Mouse (Mus musculus) liver, adult 2 months (tissue): ENCODE measurements at regions not wholly inside any gene's neighbourhood (a gene's known extent, or its start where the extent isn't known, plus 50 kb on each side); places are given as distances from the start of the nearest gene placed in this dataset.

Source experiments
- DNase-seq: peaks from one replicate; pipeline ENCODE4 v3.0.0-alpha.2; 2011; ENCODE audit warnings: low read depth, low spot score; ENCODE audit errors: extremely low read depth
- H3K27ac ChIP-seq: fragments of 200-500 bp; replicated peaks from 2 replicates; pipeline ENCODE4 v1.5.1; 2012; ENCODE audit warnings: low read depth, mild to moderate bottlenecking, control low read depth, inconsistent platforms, low read length; ENCODE audit not compliant: insufficient read depth
- H3K27me3 ChIP-seq: fragments of 200-500 bp; 2 replicates; pipeline ENCODE4 v1.6.1; 2012; ENCODE audit warnings: mild to moderate bottlenecking, moderate library complexity, low read length, inconsistent platforms; ENCODE audit not compliant: control insufficient read depth, insufficient read depth
- H3K36me3 ChIP-seq: fragments of 200-500 bp; 2 replicates; pipeline ENCODE4 v1.6.1; 2012; ENCODE audit warnings: low read length, inconsistent platforms; ENCODE audit not compliant: control insufficient read depth, insufficient read depth
- H3K4me1 ChIP-seq: fragments of 200-500 bp; 2 replicates; pipeline ENCODE4 v1.6.1; 2011; ENCODE audit warnings: low read length; ENCODE audit not compliant: control insufficient read depth, insufficient read depth
- H3K4me3 ChIP-seq: fragments of 200-500 bp; 2 replicates; pipeline ENCODE4 v1.5.1; 2011; ENCODE audit warnings: low read depth, mild to moderate bottlenecking, control low read depth, low read length, moderate library complexity; ENCODE audit not compliant: insufficient read depth
- H3K79me2 ChIP-seq: fragments of 200-500 bp; 2 replicates; pipeline ENCODE4 v1.6.1; 2012; ENCODE audit warnings: inconsistent platforms, mild to moderate bottlenecking, low read length, moderate library complexity; ENCODE audit not compliant: control insufficient read depth, insufficient read depth
- H3K9ac ChIP-seq: fragments of 200-500 bp; 2 replicates; pipeline ENCODE4 v1.6.1; 2012; ENCODE audit warnings: low read depth, mild to moderate bottlenecking, control low read depth, inconsistent platforms, low read length
- CTCF ChIP-seq: fragments of 200-500 bp; IDR thresholded peaks from 2 replicates; pipeline ENCODE4 v1.5.1; 2011; ENCODE audit warnings: low read depth, low read length, control low read depth
- POLR2A ChIP-seq: fragments of 200-500 bp; IDR thresholded peaks from 2 replicates; pipeline ENCODE4 v1.6.1; 2011; ENCODE audit warnings: low read length, control low read depth; ENCODE audit not compliant: insufficient read depth; ENCODE audit errors: extremely low read depth
- WGBS: fragments of 180-500 bp; shearing (Covaris S2); methylation state at CpG from one replicate; pipeline ENCODE4 v1.1.7; 2018; 5-methylcytosine and 5-hydroxymethylcytosine counted together

DNA sequence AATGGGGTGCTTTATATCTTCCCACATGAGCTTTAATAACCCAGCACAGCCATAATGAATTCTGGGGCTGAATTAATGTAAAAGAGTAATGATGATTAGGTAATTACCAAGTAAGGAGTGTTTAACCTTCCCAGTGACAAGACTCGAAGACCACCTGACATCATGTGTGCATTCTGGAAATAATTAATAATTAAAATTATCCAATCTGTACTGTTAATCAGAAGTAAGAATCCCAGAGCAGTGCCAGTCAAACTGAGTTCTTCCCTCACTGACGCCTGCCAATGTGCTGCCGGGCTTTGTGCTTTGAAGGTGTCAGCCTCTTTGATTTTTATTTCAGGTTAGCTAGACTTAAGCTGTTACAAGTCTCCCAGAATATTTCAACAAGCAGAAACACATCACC is 183.0 kb upstream of the Plxna2 start:
- Histone ChIP-seq H3K79me2 (no peaks in the 10 kb centered on the region), H3K36me3 (no peaks in the 10 kb centered on the region), H3K9ac (no peak overlapping the region), H3K27ac (no peak overlapping the region), H3K4me1 (no peaks in the 10 kb centered on the region), H3K27me3 (no peaks in the 10 kb centered on the region), H3K4me3 (no peak overlapping the region)
- no peak for TF ChIP-seq CTCF
- no peak for TF ChIP-seq POLR2A
- DNase-seq = no peak
- WGBS = 91% methylated on average over 3 of the region's 3 CpGs

DNA sequence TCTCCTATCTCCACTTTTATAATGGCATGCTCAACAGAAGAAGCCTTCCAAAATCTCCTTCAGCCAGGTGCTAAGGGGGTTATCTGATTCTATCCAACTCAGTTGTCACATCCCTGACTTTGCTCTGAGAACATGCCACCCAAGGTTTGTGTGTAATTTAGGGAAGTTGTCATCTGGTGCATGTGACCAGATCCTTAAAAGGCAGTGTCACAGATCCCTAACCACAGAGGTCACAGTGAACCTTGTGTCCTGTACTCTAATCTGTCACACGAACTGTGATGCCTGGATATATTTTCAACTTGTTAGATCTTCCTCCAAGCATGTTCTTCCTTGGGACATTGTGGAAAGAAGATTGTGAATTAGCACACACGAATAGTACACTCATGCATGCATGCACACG is 189.4 kb upstream of the Plxna2 start:
- Histone ChIP-seq H3K36me3 (no peaks in the 10 kb centered on the region), H3K79me2 (no peaks in the 10 kb centered on the region), H3K9ac (no peak overlapping the region), H3K4me3 (no peak overlapping the region), H3K27me3 (no peaks in the 10 kb centered on the region), H3K4me1 (peaks cover 8% of the 10 kb centered on the region; the same call in 1 of the 2 replicates), H3K27ac (no peak overlapping the region)
- no peak for DNase-seq
- no peak for TF ChIP-seq POLR2A
- no peak for TF ChIP-seq CTCF
- WGBS = 74% methylated on average over 3 of the region's 3 CpGs

DNA sequence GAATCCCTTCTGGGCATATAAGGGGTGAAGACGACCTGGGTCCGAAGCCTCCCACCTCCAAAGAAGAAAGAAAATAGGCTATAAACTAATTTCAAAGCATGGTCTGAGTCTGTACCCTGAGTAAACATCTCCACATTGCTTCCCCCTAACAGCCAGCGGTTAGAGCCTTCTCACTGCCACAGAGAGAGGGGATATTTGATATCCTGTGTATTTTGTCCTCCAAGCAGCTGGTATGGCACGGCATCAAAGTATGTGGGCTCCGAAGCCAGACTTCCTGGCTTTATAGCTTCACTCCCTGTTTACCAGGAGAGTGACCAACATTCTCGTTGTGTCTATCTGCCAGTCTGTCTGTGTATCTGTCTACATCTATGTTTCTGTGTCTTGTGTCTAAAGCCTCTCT is 191.7 kb upstream of the Plxna2 start:
- Histone ChIP-seq H3K4me1 (peaks cover 8% of the 10 kb centered on the region; the same call in 1 of the 2 replicates), H3K27ac (no peak overlapping the region), H3K36me3 (no peaks in the 10 kb centered on the region), H3K4me3 (no peak overlapping the region), H3K27me3 (no peaks in the 10 kb centered on the region), H3K79me2 (no peaks in the 10 kb centered on the region), H3K9ac (no peak overlapping the region)
- DNase-seq = no peak
- 70% methylated on average over 6 of the region's 6 CpGs for WGBS
- TF ChIP-seq POLR2A (no peak), CTCF (no peak)

DNA sequence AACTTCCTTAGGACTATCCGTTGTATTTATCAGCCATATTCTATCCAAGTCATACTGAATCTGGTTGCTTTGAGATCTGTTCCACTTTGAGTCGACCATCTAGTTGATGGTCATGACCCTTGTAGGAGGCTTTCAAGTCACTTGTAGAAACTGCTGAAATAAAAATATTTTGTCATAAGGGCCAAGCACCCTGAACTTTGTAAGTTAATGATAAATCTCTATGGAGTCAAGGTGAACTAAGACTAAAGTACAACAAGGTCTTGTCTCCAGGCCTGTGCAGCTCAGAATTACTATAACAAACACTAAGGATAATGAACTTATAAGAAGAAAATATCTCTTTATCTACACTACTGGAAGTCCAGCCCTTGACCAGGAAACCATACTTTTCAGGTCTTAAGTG is 193.8 kb upstream of the Plxna2 start:
- H3K4me3 ChIP-seq = no peak overlapping the region
- no peaks in the 10 kb centered on the region for H3K36me3 ChIP-seq
- H3K27me3 ChIP-seq = no peaks in the 10 kb centered on the region
- TF ChIP-seq CTCF (no peak), POLR2A (no peak)
- peak; percentile 81 for DNase-seq
- no peaks in the 10 kb centered on the region for H3K79me2 ChIP-seq
- H3K9ac ChIP-seq = no peak overlapping the region
- WGBS = 48% methylated on average over 2 of the region's 2 CpGs
- H3K27ac ChIP-seq = no peak overlapping the region
- peaks cover 8% of the 10 kb centered on the region; the same call in 1 of the 2 replicates for H3K4me1 ChIP-seq

DNA sequence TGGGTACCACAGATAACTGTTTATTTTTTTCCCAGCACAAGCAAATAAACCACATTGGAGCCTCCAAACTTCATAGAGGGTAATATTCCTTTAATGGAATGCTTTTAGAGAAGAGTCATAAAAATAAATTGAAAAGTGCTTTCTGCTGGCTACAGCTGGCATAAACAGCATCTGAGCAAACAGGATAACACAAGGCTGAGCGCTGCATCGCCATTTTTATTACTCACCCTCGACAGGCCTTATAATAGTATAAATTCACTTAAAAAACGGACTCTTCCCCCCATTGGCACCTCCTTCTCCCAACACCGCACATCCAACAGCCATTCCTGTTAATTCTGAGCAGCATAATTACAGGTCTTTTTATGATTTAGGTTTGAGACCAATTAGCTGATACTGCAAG is 205.8 kb upstream of the Plxna2 start:
- no peaks in the 10 kb centered on the region for H3K4me1 ChIP-seq
- DNase-seq = no peak
- no peak overlapping the region for H3K4me3 ChIP-seq
- no peaks in the 10 kb centered on the region for H3K27me3 ChIP-seq
- TF ChIP-seq POLR2A (no peak), CTCF (no peak)
- no peaks in the 10 kb centered on the region for H3K79me2 ChIP-seq
- no peak overlapping the region for H3K27ac ChIP-seq
- no peak overlapping the region for H3K9ac ChIP-seq
- no peaks in the 10 kb centered on the region for H3K36me3 ChIP-seq
- WGBS = 86% methylated on average over 5 of the region's 5 CpGs

DNA sequence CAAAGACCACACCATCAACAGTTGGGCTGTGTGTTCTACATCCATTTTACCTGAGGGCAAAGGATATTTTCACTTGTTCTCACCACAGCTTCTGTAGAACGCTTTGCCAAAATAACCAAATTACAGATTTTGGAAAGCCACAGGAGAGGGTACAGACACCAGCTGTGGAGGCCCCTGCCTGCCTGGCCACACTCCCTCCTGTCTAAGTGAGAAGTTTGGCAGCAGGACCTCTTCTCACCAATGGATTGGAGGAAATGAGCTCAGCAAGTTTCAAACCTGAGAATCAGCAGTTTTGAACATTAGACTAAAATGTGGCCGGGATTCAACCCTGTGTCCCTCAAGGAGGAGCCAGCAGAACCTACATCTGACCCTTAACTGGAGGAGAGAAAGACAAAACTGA is 206.2 kb upstream of the Plxna2 start:
- no peaks in the 10 kb centered on the region for H3K36me3 ChIP-seq
- H3K4me3 ChIP-seq = no peak overlapping the region
- H3K4me1 ChIP-seq = no peaks in the 10 kb centered on the region
- H3K79me2 ChIP-seq = no peaks in the 10 kb centered on the region
- H3K9ac ChIP-seq = no peak overlapping the region
- no peak for TF ChIP-seq POLR2A
- TF ChIP-seq CTCF = no peak
- DNase-seq = no peak
- H3K27ac ChIP-seq = no peak overlapping the region
- no peaks in the 10 kb centered on the region for H3K27me3 ChIP-seq
- WGBS = 86% methylated on average over 2 of the region's 2 CpGs
